22 mouse cellular contexts compared by ENCODE assay signal in the genomic region with DNA sequence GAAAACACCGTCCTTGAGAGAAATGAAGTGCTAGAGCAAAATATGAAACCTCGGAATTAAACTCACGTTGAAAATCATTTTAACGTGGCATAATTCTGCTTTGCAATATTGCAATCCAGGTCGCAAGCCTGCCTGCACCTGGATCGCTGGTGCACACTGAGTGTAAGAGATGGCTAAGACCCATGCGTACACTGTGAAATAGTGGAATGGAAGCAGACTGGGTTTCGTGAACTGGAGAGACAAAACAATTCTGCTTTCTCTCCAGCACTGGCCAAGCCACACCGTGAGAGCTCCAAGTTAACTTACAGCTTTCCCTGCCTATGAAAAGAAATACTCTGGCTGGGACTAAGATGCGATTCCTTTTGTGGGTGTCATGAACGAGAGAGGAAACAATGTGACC. TPM values are rescaled to one million over a fixed set of nuclear protein-coding genes. Genes with fewer than 3 reads are reported as not detected.
DNase-seq lines count a peak whose midpoint lies in the region; ATAC-seq and TF ChIP-seq lines count a peak whose summit lies in the region.
"Had no signal": no experiment of that assay in that cellular context is flagged by ENCODE, and none has a peak within 500 bp of the region (broad histone marks: within the 10 kb centered on the region; RNA-seq: fewer than 3 reads in every experiment).

No protein-coding gene starts in this region.

- peak; percentile 33; the same call in 1 of the 2 replicates for ATAC-seq in cerebellum, adult (ENCODE audit: insufficient number of reproducible peaks, low FRiP score, low TSS enrichment)
- ATAC-seq in forebrain, embryonic 14.5 days, result peak; percentile 42
- no peak for ATAC-seq in forebrain, embryonic 12.5 days (ENCODE audit: low FRiP score)
- no peak for ATAC-seq in heart, postnatal 0 days (ENCODE audit: insufficient read depth, low read depth)
- ATAC-seq: activated CD4-positive, CD25-positive, alpha-beta regulatory T cell, adult 4 months; CD4-positive, CD25-positive, alpha-beta regulatory T cell, adult 4 months; intestine, embryonic 16.5 days had no signal

- H3K36me3 ChIP-seq in forebrain, embryonic 14.5 days (ENCODE audit: control insufficient read depth, insufficient read depth, low read length), result no peaks in the 10 kb centered on the region
- H3K36me3 ChIP-seq in forebrain, embryonic 12.5 days (replicated peaks), result no peaks in the 10 kb centered on the region
- H3K36me3 ChIP-seq in heart, postnatal 0 days (replicated peaks; ENCODE audit: control insufficient read depth, insufficient read depth, low read length), result 0 out of 2 replicates have a peak, but pooled peaks cover 3% of the 10 kb centered on the region
- H3K36me3 ChIP-seq: embryonic facial prominence, embryonic 12.5 days; G1E; heart, embryonic 13.5 days; hindbrain, embryonic 13.5 days; kidney, embryonic 15.5 days had no signal

- 52% methylated on average over 11 of the region's 11 CpGs for WGBS in forebrain, embryonic 14.5 days
- 64% methylated on average over 11 of the region's 11 CpGs for WGBS in forebrain, embryonic 12.5 days
- WGBS in heart, postnatal 0 days, result 88% methylated on average over 11 of the region's 11 CpGs

- peaks cover 7% of the 10 kb centered on the region; the same call in 1 of the 2 replicates for H3K4me1 ChIP-seq in forebrain, embryonic 14.5 days (ENCODE audit: control insufficient read depth, insufficient read depth, low read length)
- H3K4me1 ChIP-seq in forebrain, embryonic 12.5 days, result peaks cover 8% of the 10 kb centered on the region; the same call in 1 of the 2 replicates
- no peaks in the 10 kb centered on the region for H3K4me1 ChIP-seq in heart, postnatal 0 days (ENCODE audit: control insufficient read depth, insufficient read depth)
- H3K4me1 ChIP-seq: embryonic facial prominence, embryonic 12.5 days; heart, embryonic 13.5 days; hindbrain, embryonic 13.5 days; kidney, embryonic 15.5 days had no signal

- H3K4me3 ChIP-seq in forebrain, embryonic 14.5 days (ENCODE audit: low read depth, low read length), result no peak overlapping the region
- H3K4me3 ChIP-seq in forebrain, embryonic 12.5 days (replicated peaks), result no peak overlapping the region
- H3K4me3 ChIP-seq in heart, postnatal 0 days (ENCODE audit: low read depth, low read length), result no peak overlapping the region
- H3K4me3 ChIP-seq: embryonic facial prominence, embryonic 12.5 days; heart, embryonic 13.5 days; hindbrain, embryonic 13.5 days; kidney, embryonic 15.5 days had no signal

- no peaks in the 10 kb centered on the region for H3K27me3 ChIP-seq in forebrain, embryonic 14.5 days (replicated peaks; ENCODE audit: control insufficient read depth, insufficient read depth, low read length)
- no peaks in the 10 kb centered on the region for H3K27me3 ChIP-seq in forebrain, embryonic 12.5 days
- H3K27me3 ChIP-seq in heart, postnatal 0 days (ENCODE audit: control insufficient read depth, insufficient read depth, low read length), result no peaks in the 10 kb centered on the region
- H3K27me3 ChIP-seq: embryonic facial prominence, embryonic 12.5 days; heart, embryonic 13.5 days; hindbrain, embryonic 13.5 days; kidney, embryonic 15.5 days had no signal

- intact Hi-C loops in heart, postnatal 25 days (cut with DNase I), result loop anchor here (5.0 kb wide), 1 partner anchor 49 kb away; a partner anchor contains a TSS

- DNase-seq in cerebellum, adult 11-12 months, result no peak
- no peak for DNase-seq in forebrain, embryonic 14.5 days (ENCODE audit: low spot score)
- DNase-seq in heart, postnatal 0 days (ENCODE audit: low spot score), result no peak
- no peak for DNase-seq in heart, postnatal 25 days (ENCODE audit: low spot score)
- DNase-seq in retina, embryonic 14.5 days (ENCODE audit: low spot score), result peak; percentile 22
- DNase-seq in adrenal gland, adult 18-20 months (ENCODE audit: low spot score in 2 of 2), result no peak
- DNase-seq: adrenal gland, adult 2 months; adrenal gland, postnatal 36 days; B cell, adult 2 months; gastrocnemius, postnatal 14 days; kidney, adult 2 months had no signal

- peak overlapping the region; percentile 23; the same call in 1 of the 2 replicates for H3K27ac ChIP-seq in forebrain, embryonic 14.5 days (ENCODE audit: low read depth, low read length)
- H3K27ac ChIP-seq in forebrain, embryonic 12.5 days, result no peak overlapping the region
- 0 out of 2 replicates have a peak overlapping the region, but pooled peaks have one; percentile 18 for H3K27ac ChIP-seq in heart, postnatal 0 days (ENCODE audit: low read depth)
- H3K27ac ChIP-seq: embryonic facial prominence, embryonic 12.5 days; heart, embryonic 13.5 days; hindbrain, embryonic 13.5 days; kidney, embryonic 15.5 days had no signal

- H3K4me2 ChIP-seq in forebrain, embryonic 14.5 days (ENCODE audit: low read length), result no peak overlapping the region
- no peak overlapping the region for H3K4me2 ChIP-seq in forebrain, embryonic 12.5 days
- H3K4me2 ChIP-seq in heart, postnatal 0 days (ENCODE audit: low read depth, low read length), result no peak overlapping the region
- H3K4me2 ChIP-seq: embryonic facial prominence, embryonic 12.5 days; heart, embryonic 13.5 days; hindbrain, embryonic 13.5 days; kidney, embryonic 15.5 days had no signal

- no peaks in the 10 kb centered on the region; the same call in 1 of the 2 replicates for H3K9me3 ChIP-seq in forebrain, embryonic 14.5 days (replicated peaks; ENCODE audit: control insufficient read depth, low read length)
- no peaks in the 10 kb centered on the region for H3K9me3 ChIP-seq in forebrain, embryonic 12.5 days
- no peaks in the 10 kb centered on the region for H3K9me3 ChIP-seq in heart, postnatal 0 days (replicated peaks; ENCODE audit: control insufficient read depth, low read length)
- H3K9me3 ChIP-seq: embryonic facial prominence, embryonic 12.5 days; G1E; hindbrain, embryonic 13.5 days; kidney, embryonic 15.5 days had no signal

- no peak overlapping the region for H3K9ac ChIP-seq in forebrain, embryonic 14.5 days (ENCODE audit: low read length)
- H3K9ac ChIP-seq in forebrain, embryonic 12.5 days, result no peak overlapping the region
- no peak overlapping the region for H3K9ac ChIP-seq in heart, postnatal 0 days (replicated peaks; ENCODE audit: low read depth, low read length)
- H3K9ac ChIP-seq: embryonic facial prominence, embryonic 12.5 days; heart, embryonic 13.5 days; hindbrain, embryonic 13.5 days; kidney, embryonic 15.5 days had no signal

- TF ChIP-seq EP300 in heart, postnatal 0 days (IDR thresholded peaks at IDR 0.05; ENCODE audit: low read depth), result no peak

- TF ChIP-seq CTCF in heart, postnatal 0 days (IDR thresholded peaks at IDR 0.05; ENCODE audit: low read depth), result no peak

RNA-seq across cellular contexts. Expression of a gene that starts 51.1 kb away (rescaled TPM):
- polyA plus RNA-seq in forebrain, embryonic 14.5 days (2014; fragmentation: Nextera tagmentation; extraction: Ambion mirVana), result 0.51 TPM in 1 of 2 replicates, not detected in the other
- 0.62 and 1.0 TPM in 2 replicates for polyA plus RNA-seq in forebrain, embryonic 12.5 days (2016; fragmentation: Nextera tagmentation; extraction: Ambion mirVana)
- total RNA-seq in heart, postnatal 0 days (2014; rRNA removed; ENCODE audit: low replicate concordance), result 64.5 and 102 TPM in 2 replicates
- polyA plus RNA-seq in heart, postnatal 0 days (2015; fragmentation: Nextera tagmentation; extraction: Ambion mirVana), result 36.1 and 36.8 TPM in 2 replicates
- 100 to 1,000 TPM; 116 to 139 TPM for total RNA-seq in heart, postnatal 25 days (2021)
- total RNA-seq in adrenal gland, adult 18-20 months (2021), result under 1 TPM in 1 of 2 experiments, not detected in 1; 0.16 TPM
- total RNA-seq: adrenal gland, adult 2 months; hematopoietic stem cell, adult 5-6 weeks had no signal
- polyA plus RNA-seq: G1E had no signal

Comparison
In these comparisons a context has a peak if more than half of its experiments do, and no peak if none do; other contexts are left out.
1. ATAC-seq: peak in cerebellum, adult (single experiment) and forebrain, embryonic 14.5 days (single experiment); none in forebrain, embryonic 12.5 days (single experiment) and heart, postnatal 0 days (single experiment).
2. RNA of a gene that starts 51.1 kb away (total RNA-seq): 116 to 139 TPM in heart, postnatal 25 days and 64.5 to 102 TPM in heart, postnatal 0 days; 0.16 TPM in adrenal gland, adult 18-20 months; every median in the first group is over 10 times any median in the second.